Mouse (Mus musculus) effector memory CD4-positive, alpha-beta T cell, adult 5 months (primary cell): ENCODE data around the gene Sfxn5. TPM values are rescaled to one million over a fixed set of nuclear protein-coding genes. Genes with fewer than 3 reads are reported as not detected.

Source experiments
- polyA plus RNA-seq: library from polyadenylated mRNA; unstranded; fragments of 100-300 nt; shearing (Covaris generic); gene quantifications from one replicate; pipeline ENCODE4 v1.2.1, GENCODE M21; 2017

Gene Sfxn5
- 0.50 TPM for polyA plus RNA-seq

GRCm38 (mm10) chr6:85333000-85333669 lies at the start of gene Sfxn5:
Sfxn5 (minus strand) TSS chr6:85333422.

GRCm38 (mm10) chr6:85373951-85374733 lies 40.9 kb upstream of the Sfxn5 start, which contains the start of gene Rab11fip5:
Rab11fip5 (minus strand) TSS chr6:85374634.

GRCm38 (mm10) chr6:85187340-85188211 lies 145.6 kb downstream of the Sfxn5 start, which contains the start of gene Emx1:
Emx1 (plus strand) TSS chr6:85187438.

Other genes starting within 250 kb of the Sfxn5 start
- 45.5 TPM for gene Spr, start 195.7 kb downstream of the Sfxn5 start, polyA plus RNA-seq
- not detected for gene Emx1, start 146.0 kb downstream of the Sfxn5 start, polyA plus RNA-seq
- gene Rab11fip5, start 41.2 kb upstream of the Sfxn5 start, polyA plus RNA-seq, result 0.92 TPM
- not detected for gene Noto, start 90.5 kb upstream of the Sfxn5 start, polyA plus RNA-seq
- 39.6 TPM for gene Smyd5, start 98.6 kb upstream of the Sfxn5 start, polyA plus RNA-seq
- 276 TPM for gene Cct7, start 118.1 kb upstream of the Sfxn5 start, polyA plus RNA-seq
- 17.0 TPM for gene Pradc1, start 118.5 kb upstream of the Sfxn5 start, polyA plus RNA-seq
- gene Fbxo41, start 169.6 kb upstream of the Sfxn5 start, polyA plus RNA-seq, result not detected
- gene Egr4, start 180.2 kb upstream of the Sfxn5 start, polyA plus RNA-seq, result 0.57 TPM